ENCODE assay signal across 8 mouse cellular contexts in the genomic region with DNA sequence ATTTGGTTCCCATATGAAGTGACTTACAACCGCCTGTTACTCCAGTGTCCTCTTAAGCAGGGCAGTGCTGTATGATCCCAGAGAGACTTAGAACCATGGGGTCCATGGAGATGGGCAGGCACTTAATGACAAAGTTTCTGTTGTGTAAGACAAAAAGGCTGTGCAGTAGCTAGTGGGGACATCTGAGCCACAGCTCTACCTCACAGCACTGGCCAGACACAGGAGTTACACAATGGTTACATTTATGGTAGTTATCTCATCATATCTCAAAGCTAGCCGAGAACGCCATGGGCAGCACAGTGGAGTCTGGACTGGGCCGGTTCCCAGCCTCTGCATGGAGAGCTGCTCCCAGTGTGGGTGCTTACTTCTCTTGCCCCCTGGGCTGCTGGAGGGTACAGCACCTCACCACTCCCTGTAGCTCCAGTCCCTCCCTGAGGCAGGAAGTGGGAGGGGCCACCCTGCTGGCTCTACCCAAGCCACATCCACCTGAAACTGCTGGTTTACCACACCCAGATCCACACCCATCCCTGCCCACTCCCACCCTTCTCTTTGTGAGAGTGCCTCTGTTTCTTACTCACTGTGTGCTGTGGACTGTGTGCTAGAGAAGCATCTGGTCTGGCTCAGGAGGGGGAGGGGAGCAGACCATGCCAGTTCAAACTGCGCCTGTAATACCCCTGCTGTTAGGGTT. TPM values are rescaled to one million over a fixed set of nuclear protein-coding genes. Genes with fewer than 3 reads are reported as not detected.
DNase-seq lines count a peak whose midpoint lies in the region; ATAC-seq and TF ChIP-seq lines count a peak whose summit lies in the region.

No protein-coding gene starts in this region.

- H3K4me1 ChIP-seq in kidney, adult 2 months (ENCODE audit: control insufficient read depth, insufficient read depth, low read length) = peaks cover 16% of the 10 kb centered on the region; the same call in 1 of the 2 replicates
- H3K4me1 ChIP-seq in kidney, embryonic 15.5 days = peaks cover 22% of the 10 kb centered on the region
- no peaks in the 10 kb centered on the region for H3K4me1 ChIP-seq in midbrain, embryonic 16.5 days (ENCODE audit: control insufficient read depth, insufficient read depth, low read length)

- no peak overlapping the region for H3K4me2 ChIP-seq in kidney, embryonic 15.5 days
- H3K4me2 ChIP-seq in midbrain, embryonic 16.5 days (ENCODE audit: low read length) = no peak overlapping the region

- TF ChIP-seq CTCF in kidney, adult 2 months (conservative IDR thresholded peaks at IDR 0.05; ENCODE audit: insufficient read depth, insufficient read length, low read depth, low read length) = no peak

- H3K9ac ChIP-seq in kidney, embryonic 15.5 days = no peak overlapping the region
- H3K9ac ChIP-seq in midbrain, embryonic 16.5 days (ENCODE audit: low read depth, low read length) = no peak overlapping the region

- WGBS in kidney, adult 2 months = 60% methylated on average over 5 of the region's 5 CpGs
- WGBS in kidney, embryonic 15.5 days = 78% methylated on average over 5 of the region's 5 CpGs
- WGBS in midbrain, embryonic 16.5 days = 88% methylated on average over 5 of the region's 5 CpGs

- no peak for TF ChIP-seq POLR2A in kidney, adult 2 months (IDR thresholded peaks at IDR 0.05; ENCODE audit: low read depth, low read length)

- no peak overlapping the region for H3K4me3 ChIP-seq in kidney, adult 2 months (ENCODE audit: insufficient read depth, low read depth, low read length)
- no peak overlapping the region for H3K4me3 ChIP-seq in kidney, embryonic 15.5 days (replicated peaks)
- H3K4me3 ChIP-seq in midbrain, embryonic 16.5 days (ENCODE audit: low read depth, low read length) = no peak overlapping the region

- peak; percentile 82 for ATAC-seq in kidney, embryonic 15.5 days (replicated peaks; ENCODE audit: low FRiP score)
- peak; percentile 90 for ATAC-seq in megakaryocyte-erythroid progenitor cell, adult 5-6 weeks (replicated peaks; ENCODE audit: low FRiP score, low TSS enrichment, poor library complexity, severe bottlenecking)
- ATAC-seq in midbrain, embryonic 16.5 days = no peak

- no peaks in the 10 kb centered on the region for H3K9me3 ChIP-seq in kidney, embryonic 15.5 days (replicated peaks)
- H3K9me3 ChIP-seq in midbrain, embryonic 16.5 days (replicated peaks; ENCODE audit: control insufficient read depth, low read length, poor library complexity, severe bottlenecking) = no peaks in the 10 kb centered on the region

- no peaks in the 10 kb centered on the region for H3K27me3 ChIP-seq in kidney, adult 2 months (replicated peaks; ENCODE audit: control insufficient read depth, insufficient read depth, low read length)
- no peaks in the 10 kb centered on the region for H3K27me3 ChIP-seq in kidney, embryonic 15.5 days
- no peaks in the 10 kb centered on the region for H3K27me3 ChIP-seq in midbrain, embryonic 16.5 days (ENCODE audit: control insufficient read depth, insufficient read depth, low read depth, low read length)

- H3K36me3 ChIP-seq in kidney, adult 2 months (ENCODE audit: control insufficient read depth, insufficient read depth, low read length) = no peaks in the 10 kb centered on the region
- H3K36me3 ChIP-seq in kidney, embryonic 15.5 days = peaks cover 52% of the 10 kb centered on the region
- H3K36me3 ChIP-seq in midbrain, embryonic 16.5 days (ENCODE audit: control insufficient read depth, insufficient read depth, low read length) = peaks cover 20% of the 10 kb centered on the region

- DNase-seq in kidney, adult 18-20 months = peak; percentile 35
- no peak for DNase-seq in kidney, adult 2 months
- DNase-seq in c-Kit-positive CD71-negative TER-119-negative erythroid progenitor cells, embryonic 14.5 days (ENCODE audit: low read depth) = peak; percentile 62
- peak; percentile 88 for DNase-seq in thymus, postnatal 4 days
- DNase-seq in cerebellum, adult 18-20 months = no peak

- no peak overlapping the region for H3K27ac ChIP-seq in kidney, adult 2 months (ENCODE audit: insufficient read depth, low read depth, low read length)
- peak overlapping the region; percentile 42 for H3K27ac ChIP-seq in kidney, embryonic 15.5 days
- H3K27ac ChIP-seq in midbrain, embryonic 16.5 days (ENCODE audit: low read length) = no peak overlapping the region

RNA-seq across cellular contexts. Expression of gene Gm28035, which starts 11.2 kb away (rescaled TPM):
- 6.4 and 12.7 TPM in 2 replicates for polyA plus RNA-seq in kidney, adult 2 months (2012; rRNA removed)
- polyA plus RNA-seq in kidney, embryonic 15.5 days (2015; fragmentation: Nextera tagmentation; extraction: Ambion mirVana) = 0.26 and 0.33 TPM in 2 replicates
- 2.2 TPM in 1 of 2 replicates, not detected in the other for total RNA-seq in megakaryocyte-erythroid progenitor cell, adult 5-6 weeks (2014; fragmentation: Nextera tagmentation)
- total RNA-seq in megakaryocyte-erythroid progenitor cell, adult 5-6 weeks (2017) = 0.09 TPM in 1 of 2 replicates, not detected in the other
- polyA plus RNA-seq in midbrain, embryonic 16.5 days (2015; fragmentation: Nextera tagmentation; extraction: Ambion mirVana) = 0.26 and 0.27 TPM in 2 replicates

RNA-seq across cellular contexts. Expression of gene Lrrc8a, which starts 14.0 kb away (rescaled TPM):
- 42.0 and 45.4 TPM in 2 replicates for polyA plus RNA-seq in kidney, adult 2 months (2012; rRNA removed)
- 40.1 and 41.7 TPM in 2 replicates for polyA plus RNA-seq in kidney, embryonic 15.5 days (2015; fragmentation: Nextera tagmentation; extraction: Ambion mirVana)
- total RNA-seq in megakaryocyte-erythroid progenitor cell, adult 5-6 weeks (2014; fragmentation: Nextera tagmentation) = 14.4 and 14.9 TPM in 2 replicates
- total RNA-seq in megakaryocyte-erythroid progenitor cell, adult 5-6 weeks (2017) = 8.3 and 10.7 TPM in 2 replicates
- polyA plus RNA-seq in midbrain, embryonic 16.5 days (2015; fragmentation: Nextera tagmentation; extraction: Ambion mirVana) = 55.4 and 57.8 TPM in 2 replicates

RNA-seq across cellular contexts. Expression of gene Phyhd1, which starts 14.4 kb away (rescaled TPM):
- polyA plus RNA-seq in kidney, adult 2 months (2012; rRNA removed) = 117 and 130 TPM in 2 replicates
- polyA plus RNA-seq in kidney, embryonic 15.5 days (2015; fragmentation: Nextera tagmentation; extraction: Ambion mirVana) = 11.5 and 13.3 TPM in 2 replicates
- not detected in 2 replicates for total RNA-seq in megakaryocyte-erythroid progenitor cell, adult 5-6 weeks (2014; fragmentation: Nextera tagmentation)
- total RNA-seq in megakaryocyte-erythroid progenitor cell, adult 5-6 weeks (2017) = not detected in 2 replicates
- 6.1 and 7.2 TPM in 2 replicates for polyA plus RNA-seq in midbrain, embryonic 16.5 days (2015; fragmentation: Nextera tagmentation; extraction: Ambion mirVana)

RNA-seq across cellular contexts. Expression of gene Gm28038, which starts 29.3 kb away (rescaled TPM):
- polyA plus RNA-seq in kidney, adult 2 months (2012; rRNA removed) = not detected in 2 replicates
- polyA plus RNA-seq in kidney, embryonic 15.5 days (2015; fragmentation: Nextera tagmentation; extraction: Ambion mirVana) = not detected in 2 replicates
- 1.8 and 15.1 TPM in 2 replicates for total RNA-seq in megakaryocyte-erythroid progenitor cell, adult 5-6 weeks (2014; fragmentation: Nextera tagmentation)
- total RNA-seq in megakaryocyte-erythroid progenitor cell, adult 5-6 weeks (2017) = not detected in 2 replicates
- not detected in 2 replicates for polyA plus RNA-seq in midbrain, embryonic 16.5 days (2015; fragmentation: Nextera tagmentation; extraction: Ambion mirVana)

RNA-seq across cellular contexts. Expression of gene Dolk, which starts 34.6 kb away (rescaled TPM):
- 29.6 and 32.4 TPM in 2 replicates for polyA plus RNA-seq in kidney, adult 2 months (2012; rRNA removed)
- 32.9 and 34.0 TPM in 2 replicates for polyA plus RNA-seq in kidney, embryonic 15.5 days (2015; fragmentation: Nextera tagmentation; extraction: Ambion mirVana)
- 8.7 and 10.5 TPM in 2 replicates for total RNA-seq in megakaryocyte-erythroid progenitor cell, adult 5-6 weeks (2014; fragmentation: Nextera tagmentation)
- total RNA-seq in megakaryocyte-erythroid progenitor cell, adult 5-6 weeks (2017) = 11.1 and 11.2 TPM in 2 replicates
- 38.0 and 40.9 TPM in 2 replicates for polyA plus RNA-seq in midbrain, embryonic 16.5 days (2015; fragmentation: Nextera tagmentation; extraction: Ambion mirVana)

Comparison
In these comparisons a context has a peak if more than half of its experiments do, and no peak if none do; other contexts are left out.
1. DNase-seq: peak in kidney, adult 18-20 months (single experiment), c-Kit-positive CD71-negative TER-119-negative erythroid progenitor cells, embryonic 14.5 days (single experiment) and thymus, postnatal 4 days (single experiment); none in kidney, adult 2 months (single experiment) and cerebellum, adult 18-20 months (0 of 2).